Mouse (Mus musculus): ENCODE measurements at regions not wholly inside any gene's neighbourhood (a gene's known extent, or its start where the extent isn't known, plus 50 kb on each side); places are given as distances from the start of the nearest gene placed in this dataset.

DNA sequence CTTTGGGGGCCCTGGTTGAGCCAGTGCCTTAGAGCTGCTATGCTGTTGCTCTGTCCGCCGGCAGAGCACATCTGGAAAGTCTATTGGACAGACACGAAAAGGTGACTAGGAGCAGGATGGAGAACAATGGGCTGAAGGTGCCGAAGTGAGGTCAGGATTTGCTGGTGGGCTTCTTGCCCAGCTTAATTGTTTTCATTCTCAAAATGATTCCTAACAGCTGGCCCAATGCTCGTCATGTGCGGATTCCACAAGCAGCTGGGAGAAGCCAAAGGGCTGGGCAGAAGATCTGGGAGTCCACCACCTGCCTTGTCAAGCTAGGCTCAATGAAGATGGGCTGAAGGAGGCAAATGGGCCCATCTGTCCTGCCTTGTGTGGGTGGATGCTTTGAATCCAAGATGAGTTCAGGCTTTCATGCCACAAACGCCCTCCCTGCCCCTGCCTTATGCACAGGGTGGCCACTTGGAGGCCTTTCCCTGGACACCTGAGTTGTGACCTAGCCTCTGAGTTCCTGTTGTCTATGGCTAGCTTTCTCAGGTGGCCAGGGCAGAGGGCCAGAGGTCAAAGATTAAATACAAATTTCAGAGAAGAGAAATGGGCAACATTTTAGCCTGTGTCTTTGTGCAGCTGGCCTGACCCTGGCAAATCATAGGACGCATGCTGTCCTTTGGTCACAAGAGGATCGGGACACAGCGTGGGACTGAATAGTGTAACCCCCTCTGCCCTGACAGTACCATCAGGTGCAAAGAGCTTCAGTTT, 95.9 kb downstream of the Snx19 start:
- no peak for TF ChIP-seq CTCF (IDR thresholded peaks at IDR 0.05; ENCODE audit: extremely low read depth, insufficient read length, insufficient replicate concordance, low read depth, low read length)
- no peak for TF ChIP-seq POLR2A (IDR thresholded peaks at IDR 0.05; ENCODE audit: low read depth, low read length)
